Mouse (Mus musculus) right cerebral cortex, postnatal 25 days (tissue): Measurements from ENCODE around the gene Lysmd2.
A peak's percentile ranks its signal among the peaks of the same experiment; 100 is the strongest.
"Not testable (repeated sequence)": the region's sequence is repeated elsewhere in the genome, so short reads cannot be mapped to it uniquely, and the experiment has no call there.

Experiments
- DNase-seq: peaks from one replicate; pipeline ENCODE4 v3.0.0; 2022

Lysmd2 gene

GRCm38 (mm10) chr9:75630823-75631454, 5.4 kb downstream of the Lysmd2 start:
- no peak for DNase-seq

- DNase-seq: no peak
These were observed 6.6 kb downstream of the Lysmd2 start for GRCm38 (mm10) chr9:75632111-75632510.

GRCm38 (mm10) chr9:75632902-75633301, 7.4 kb downstream of the Lysmd2 start:
- no peak for DNase-seq

DNA sequence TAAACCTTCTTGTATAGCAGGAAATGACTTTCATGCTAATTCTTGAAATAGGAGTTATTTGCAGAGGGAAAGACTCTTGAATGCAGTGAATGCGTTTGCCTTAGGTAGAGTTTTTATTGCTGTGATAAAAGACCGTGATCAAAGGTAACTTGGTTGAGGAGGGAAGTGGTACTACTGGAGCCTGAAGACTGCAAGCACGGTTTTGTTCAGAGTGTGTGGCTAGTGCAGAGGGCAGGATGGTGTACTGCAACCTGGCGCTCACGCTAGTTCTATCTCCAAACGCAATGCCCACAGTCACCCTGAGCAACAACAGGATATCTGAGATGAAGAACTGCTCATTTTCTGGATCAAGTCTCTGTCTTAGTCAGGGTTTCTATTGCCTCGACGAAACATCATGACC, 8.1 kb downstream of the Lysmd2 start:
- DNase-seq: no peak

DNA sequence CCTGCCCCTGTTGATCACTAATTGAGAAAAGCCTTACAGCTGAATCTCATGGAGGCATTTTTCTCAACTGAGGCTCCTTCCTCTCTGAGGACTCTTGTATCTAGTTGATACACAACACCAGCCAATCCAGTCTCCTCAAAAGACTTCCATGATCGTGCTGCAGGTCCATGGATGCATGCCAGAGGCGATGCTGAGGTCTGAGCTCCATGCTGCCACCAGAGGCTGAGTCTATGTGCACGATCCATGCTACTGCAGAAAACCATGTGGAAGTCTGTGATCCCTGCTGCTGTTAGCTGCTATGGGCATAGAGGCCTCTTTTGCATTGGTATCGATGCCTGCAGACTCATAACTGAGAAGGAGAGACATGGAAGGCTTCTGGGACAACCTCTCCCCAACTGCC, 8.7 kb downstream of the Lysmd2 start:
- no peak for DNase-seq

DNA sequence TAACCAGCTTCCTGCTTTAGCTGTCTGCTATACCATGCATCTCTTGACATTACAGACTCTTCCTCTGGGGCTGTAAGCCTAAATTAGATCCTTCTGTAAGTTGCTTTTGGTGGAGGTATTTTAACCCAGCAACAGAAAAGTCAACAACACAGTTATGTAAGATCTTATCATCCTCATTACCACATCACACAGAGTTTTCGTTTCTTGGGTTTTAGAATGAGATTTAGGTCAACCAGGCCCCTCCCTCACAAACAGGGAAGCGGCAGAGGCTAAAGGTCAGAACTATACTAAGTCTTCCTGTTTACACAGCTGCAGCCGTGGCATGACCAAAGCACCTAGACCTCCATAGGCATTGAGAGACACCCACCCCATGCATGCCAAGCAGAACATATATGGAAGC, 19.9 kb downstream of the Lysmd2 start:
- no peak for DNase-seq

- DNase-seq: peak; percentile 30
These were observed 28.7 kb downstream of the Lysmd2 start for GRCm38 (mm10) chr9:75653981-75654911.

- DNase-seq: not testable (repeated sequence)
These were observed 30.9 kb downstream of the Lysmd2 start for GRCm38 (mm10) chr9:75656456-75656855.

- peak; percentile 55 for DNase-seq
These were observed 35.4 kb downstream of the Lysmd2 start for GRCm38 (mm10) chr9:75660917-75661316.

DNA sequence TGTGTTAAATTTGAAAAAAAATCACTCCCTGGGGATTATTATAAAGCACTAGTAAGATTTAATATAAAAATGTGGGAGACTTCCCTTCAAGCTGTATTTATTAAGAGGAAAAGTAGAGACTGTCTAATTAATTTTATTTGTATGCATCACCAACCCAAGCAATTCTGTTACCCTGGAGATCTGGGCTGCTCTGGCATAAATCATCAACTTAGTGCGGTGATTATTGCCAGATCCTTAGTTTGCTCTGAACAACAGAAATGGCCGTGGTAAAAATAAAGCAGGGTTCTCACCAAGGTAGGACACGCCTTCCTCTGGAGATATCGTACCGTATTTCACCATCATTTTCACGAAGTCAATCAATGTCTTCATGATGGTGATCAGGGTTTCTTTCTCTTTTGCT, 39.8 kb downstream of the Lysmd2 start:
- no peak for DNase-seq

- DNase-seq: no peak
These were observed 41.1 kb downstream of the Lysmd2 start for GRCm38 (mm10) chr9:75666612-75667011.

- no peak for DNase-seq
These were observed 47.2 kb downstream of the Lysmd2 start for GRCm38 (mm10) chr9:75672769-75673168.

DNA sequence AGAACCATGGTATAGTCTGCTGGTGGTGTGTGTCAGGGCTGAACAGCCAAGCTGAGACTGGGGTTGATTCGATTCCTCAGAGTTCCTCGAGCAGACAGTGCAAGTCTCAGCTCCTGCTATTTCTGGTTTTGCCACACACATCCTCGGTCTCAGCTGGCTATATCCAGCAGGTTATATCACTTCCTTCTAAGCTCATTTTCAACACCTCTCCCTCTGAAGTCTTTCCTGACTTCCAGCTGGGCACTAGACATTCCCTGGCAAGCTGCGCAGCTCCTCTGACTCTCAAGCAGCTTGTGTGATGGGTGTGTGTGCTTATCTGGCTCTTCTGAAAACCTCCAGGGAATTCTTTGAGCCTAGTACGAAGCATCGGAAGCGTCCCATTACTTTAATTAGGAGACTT, 50.7 kb downstream of the Lysmd2 start:
- DNase-seq: peak; percentile 40

DNA sequence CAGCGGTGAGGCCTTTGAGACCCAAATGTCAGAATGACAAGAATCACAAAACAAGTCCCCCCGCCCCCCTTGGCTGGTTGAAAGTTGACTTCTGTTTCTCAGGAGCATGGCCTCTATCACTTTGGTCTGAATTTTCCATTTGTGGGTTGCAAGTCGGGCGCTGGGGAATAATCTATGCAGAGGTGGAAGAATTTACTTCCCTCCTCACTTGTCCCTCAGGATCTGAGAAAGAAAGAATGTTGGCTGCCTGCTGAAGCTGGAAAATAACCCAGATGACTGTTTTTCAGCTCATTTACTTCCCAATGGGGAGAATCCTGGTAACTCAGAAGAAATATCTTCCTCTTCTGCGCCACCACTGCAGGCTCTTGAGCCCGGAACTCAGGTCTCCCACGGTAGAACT, 52.8 kb downstream of the Lysmd2 start:
- no peak for DNase-seq

GRCm38 (mm10) chr9:75679629-75680028, 54.1 kb downstream of the Lysmd2 start:
- no peak for DNase-seq

DNA sequence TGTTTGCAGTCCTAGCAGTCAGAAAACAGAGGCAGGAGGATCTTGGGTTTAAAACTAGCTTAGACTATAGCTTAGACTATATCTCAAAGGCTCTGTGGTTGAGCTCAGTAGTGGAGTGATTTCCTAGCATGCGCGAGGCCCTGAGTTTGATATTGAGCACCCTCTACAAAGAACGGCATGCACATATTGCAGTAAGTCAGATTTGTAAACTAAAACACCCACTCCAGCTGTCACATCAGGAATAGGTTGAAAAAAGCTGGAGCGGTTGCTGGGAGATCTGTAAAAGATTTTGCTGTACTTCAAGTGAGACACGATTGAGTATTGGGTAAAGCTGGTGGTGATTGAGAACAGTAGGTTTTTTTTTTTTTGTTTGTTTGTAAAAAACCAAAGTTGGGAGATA, 55.1 kb downstream of the Lysmd2 start:
- DNase-seq: no peak

GRCm38 (mm10) chr9:75683426-75684191, 58.1 kb downstream of the Lysmd2 start, which contains the start of gene Scg3:
TSS of gene Scg3 (minus strand) at chr9:75684056.
- DNase-seq: peak; percentile 94

DNA sequence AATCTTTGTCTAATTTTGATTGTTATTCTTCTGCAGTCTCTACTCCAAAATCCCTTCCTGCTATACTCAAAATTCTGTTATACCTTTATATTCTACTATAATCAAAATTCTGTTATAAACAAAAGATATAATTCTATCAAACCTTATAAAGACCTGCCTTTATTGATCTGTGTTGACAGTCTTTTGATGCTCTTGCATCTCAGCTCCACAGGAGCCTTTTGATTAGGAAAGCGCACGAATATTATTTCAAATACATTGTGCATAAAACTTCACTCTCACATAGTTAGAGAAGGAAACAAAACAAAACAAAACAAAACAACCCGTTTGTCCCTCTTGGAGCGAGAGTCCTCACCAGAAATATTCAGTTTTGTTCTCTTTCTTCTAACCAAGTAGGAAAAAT, 58.8 kb downstream of the Lysmd2 start:
- no peak for DNase-seq

- DNase-seq: no peak
These were observed 59.2 kb downstream of the Lysmd2 start for GRCm38 (mm10) chr9:75684772-75685171.
